Mouse (Mus musculus) CH12.LX (cell line): ENCODE data around the gene Hist1h4d.

Source experiments
- CHD2 ChIP-seq: IDR thresholded peaks from 2 replicates; pipeline ENCODE4 v1.6.1; 2011; ENCODE audit warnings: low read length, improper control_type of control experiment
- CTCF ChIP-seq, 2 experiments: IDR thresholded peaks in 1 of 2; conservative IDR thresholded peaks in 1 of 2; 2 replicates each; pipeline ENCODE4 v1.5.1; 2011 to 2012; ENCODE audit warnings: low read depth in 2 of 2, low read length in 2 of 2, improper control_type of control experiment in 1 of 2, inconsistent platforms in 1 of 2, mild to moderate bottlenecking in 1 of 2, moderate library complexity in 1 of 2
- ELF1 ChIP-seq: IDR thresholded peaks from 2 replicates; pipeline ENCODE4 v1.6.1; 2014; ENCODE audit warnings: low read depth, mild to moderate bottlenecking, inconsistent platforms, low read length, improper control_type of control experiment
- EP300 ChIP-seq: IDR thresholded peaks from 2 replicates; pipeline ENCODE4 v1.6.1; 2011; ENCODE audit warnings: low read length, improper control_type of control experiment
- MAFK ChIP-seq: IDR thresholded peaks from 2 replicates; pipeline ENCODE4 v1.6.1; 2011; ENCODE audit warnings: low read length, improper control_type of control experiment; ENCODE audit not compliant: insufficient replicate concordance
- MAX ChIP-seq: IDR thresholded peaks from 2 replicates; pipeline ENCODE4 v1.6.1; 2011; ENCODE audit warnings: low read length, improper control_type of control experiment
- MYC ChIP-seq: IDR thresholded peaks from 2 replicates; pipeline ENCODE4 v1.6.1; 2011; ENCODE audit warnings: low read depth, mild to moderate bottlenecking, improper control_type of control experiment, low read length
- POLR2A ChIP-seq: IDR thresholded peaks from 2 replicates; pipeline ENCODE4 v1.6.1; 2011; ENCODE audit warnings: low read depth, mild to moderate bottlenecking, improper control_type of control experiment, low read length
- RAD21 ChIP-seq: IDR thresholded peaks from 2 replicates; pipeline ENCODE4 v1.6.1; 2011; ENCODE audit warnings: low read depth, mild to moderate bottlenecking, low read length, improper control_type of control experiment, moderate library complexity
- SMC3 ChIP-seq: IDR thresholded peaks from 2 replicates; pipeline ENCODE4 v1.6.1; 2011; ENCODE audit warnings: low read depth, low read length, improper control_type of control experiment
- UBTF ChIP-seq: IDR thresholded peaks from 2 replicates; pipeline ENCODE4 v1.6.1; 2012; ENCODE audit warnings: low read depth, mild to moderate bottlenecking, inconsistent platforms, low read length, improper control_type of control experiment, moderate library complexity
- ZMIZ1 ChIP-seq: IDR thresholded peaks from 2 replicates; pipeline ENCODE4 v1.6.1; 2012; ENCODE audit warnings: low read depth, mild to moderate bottlenecking, inconsistent platforms, low read length, improper control_type of control experiment

- no peak for TF ChIP-seq ELF1
- TF ChIP-seq EP300, result no peak
- no peak for TF ChIP-seq CTCF (conservative IDR thresholded peaks at IDR 0.05 in 1 of 2, IDR thresholded peaks at IDR 0.05 in 1 of 2; ENCODE audit: low read depth in 2 of 2, low read length in 2 of 2)
- no peak for TF ChIP-seq ZMIZ1
- TF ChIP-seq POLR2A, result no peak
- no peak for TF ChIP-seq UBTF
- no peak for TF ChIP-seq MAFK
- TF ChIP-seq RAD21, result no peak
- TF ChIP-seq CHD2, result no peak
- TF ChIP-seq SMC3, result no peak
- TF ChIP-seq MYC, result 0 out of 2 replicates have a peak, but pooled peaks have one; percentile 23
- 0 out of 2 replicates have a peak, but pooled peaks have one; percentile 21 for TF ChIP-seq MAX
Measured at GRCm38 (mm10) chr13:23532262-23533075, 48.9 kb upstream of the Hist1h4d start.
